Mouse (Mus musculus) forebrain, postnatal 0 days (tissue): ENCODE results near the gene Tnrc6a. TPM values are rescaled to one million over a fixed set of nuclear protein-coding genes. Genes with fewer than 3 reads are reported as not detected.

Experiments used
- ATAC-seq: fragments of 200-750 bp; cut with Nextera tagmentation; 2 replicates; pipeline ENCODE4 v1.8.0; 2017; ENCODE audit warnings: mild to moderate bottlenecking, moderate library complexity
- DNase-seq: peaks from one replicate; pipeline ENCODE4 v3.0.0-alpha.2; 2015
- H3K27ac ChIP-seq: fragments of 300-500 bp; sonication (generic); 2 replicates; pipeline ENCODE4 v1.5.1; 2014; ENCODE audit warnings: low read depth, mild to moderate bottlenecking, antibody characterized with exemption, low read length, moderate library complexity, mixed read lengths
- H3K27me3 ChIP-seq: fragments of 300-500 bp; sonication (generic); 2 replicates; pipeline ENCODE4 v1.6.1; 2014; ENCODE audit warnings: mild to moderate bottlenecking, low read length, mixed read lengths; ENCODE audit not compliant: insufficient read depth
- H3K36me3 ChIP-seq: fragments of 300-500 bp; sonication (generic); 2 replicates; pipeline ENCODE4 v1.6.1; 2014; ENCODE audit warnings: mild to moderate bottlenecking, moderate library complexity; ENCODE audit not compliant: insufficient read depth
- H3K4me1 ChIP-seq: fragments of 300-500 bp; sonication (generic); 2 replicates; pipeline ENCODE4 v1.6.1; 2014; ENCODE audit warnings: antibody characterized with exemption; ENCODE audit not compliant: insufficient read depth
- H3K4me2 ChIP-seq: fragments of 300-500 bp; sonication (generic); 2 replicates; pipeline ENCODE4 v1.6.1; 2014; ENCODE audit warnings: low read depth, mild to moderate bottlenecking, moderate library complexity
- H3K4me3 ChIP-seq: fragments of 300-500 bp; sonication (generic); 2 replicates; pipeline ENCODE4 v1.5.1; 2014; ENCODE audit warnings: low read depth, low read length, mixed read lengths
- H3K9ac ChIP-seq: fragments of 300-500 bp; sonication (generic); 2 replicates; pipeline ENCODE4 v1.6.1; 2014; ENCODE audit warnings: mild to moderate bottlenecking
- H3K9me3 ChIP-seq: fragments of 300-500 bp; sonication (generic); 2 replicates; pipeline ENCODE4 v1.6.1; 2016; ENCODE audit warnings: low read length
- CTCF ChIP-seq: sonication (generic); IDR thresholded peaks from 2 replicates; pipeline ENCODE4 v1.5.1; 2016; ENCODE audit warnings: antibody characterized with exemption, control low read depth, low read depth
- WGBS: fragments of 180-500 bp; shearing (Covaris S2); extraction: QIAGEN DNeasy Blood & Tissue Kit; methylation state at CpG from one replicate; pipeline ENCODE4 v1.1.7; 2014; 5-methylcytosine and 5-hydroxymethylcytosine counted together
- polyA plus RNA-seq: library from polyadenylated mRNA; unstranded; fragments of >200 nt; fragmentation: Nextera tagmentation; extraction: Ambion mirVana; gene quantifications from 2 replicates; pipeline ENCODE4 v1.2.1, GENCODE M21; 2015
- total RNA-seq: library from RNA; depleted of rRNA; stranded (reverse); fragments of >200 nt; gene quantifications from 2 replicates; pipeline ENCODE4 v1.2.3, GENCODE M21; 2014

The Tnrc6a gene
- total and polyA plus RNA-seq, 2 experiments from 2014 or later: 40.7 to 48.0 TPM

DNA sequence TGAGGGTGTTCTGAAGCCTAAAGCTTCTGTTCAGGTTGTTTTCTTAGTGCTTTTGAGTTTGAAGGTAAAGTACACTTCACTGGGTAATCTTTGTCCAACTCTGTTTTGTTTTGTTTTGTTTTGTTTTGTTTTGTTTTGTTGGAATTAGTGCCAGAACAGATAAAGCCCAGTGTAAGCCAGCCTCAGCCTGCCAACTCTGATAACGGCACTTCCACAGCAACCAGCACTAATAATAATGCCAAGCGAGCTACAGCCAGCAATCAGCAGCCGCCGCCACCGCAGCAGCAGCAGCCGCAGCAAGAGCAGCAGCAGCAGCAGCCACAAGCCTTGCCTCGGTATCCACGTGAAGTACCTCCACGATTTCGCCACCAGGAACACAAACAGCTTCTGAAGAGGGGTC is 38.7 kb downstream of the Tnrc6a start:
- Histone ChIP-seq H3K27ac (no peak overlapping the region), H3K36me3 (peaks cover 42% of the 10 kb centered on the region), H3K4me3 (no peak overlapping the region), H3K9ac (no peak overlapping the region), H3K4me1 (no peaks in the 10 kb centered on the region), H3K27me3 (no peaks in the 10 kb centered on the region), H3K9me3 (no peaks in the 10 kb centered on the region), H3K4me2 (no peak overlapping the region)
- no peak for DNase-seq
- WGBS: 77% methylated on average over 10 of the region's 10 CpGs
- TF ChIP-seq CTCF: no peak
- ATAC-seq: no peak

- Histone ChIP-seq H3K27me3 (no peaks in the 10 kb centered on the region), H3K4me1 (no peaks in the 10 kb centered on the region), H3K9me3 (no peaks in the 10 kb centered on the region), H3K4me2 (no peak overlapping the region), H3K9ac (no peak overlapping the region), H3K27ac (no peak overlapping the region), H3K36me3 (peaks cover 78% of the 10 kb centered on the region), H3K4me3 (no peak overlapping the region)
- 78% methylated on average over 2 of the region's 2 CpGs for WGBS
- no peak for DNase-seq
- TF ChIP-seq CTCF: no peak
- ATAC-seq: no peak
These were observed 43.8 kb downstream of the Tnrc6a start for GRCm38 (mm10) chr7:123167436-123167835.

DNA sequence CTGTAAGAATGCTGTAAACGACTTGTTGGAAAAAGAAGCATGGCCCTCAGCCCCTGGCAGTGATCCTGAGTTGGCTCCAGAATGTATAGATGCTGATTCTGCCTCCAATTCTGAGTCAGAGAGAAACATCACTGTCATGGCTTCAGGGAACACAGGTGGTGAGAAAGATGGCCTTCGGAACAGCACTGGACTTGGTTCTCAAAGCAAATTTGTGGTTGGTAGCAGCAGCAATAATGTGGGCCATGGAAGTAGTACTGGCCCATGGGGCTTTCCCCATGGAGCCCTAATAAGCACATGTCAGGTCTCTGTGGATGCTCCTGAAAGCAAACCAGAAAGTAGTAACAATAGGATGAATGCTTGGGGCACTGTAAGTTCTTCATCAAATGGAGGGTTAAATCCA is 45.9 kb downstream of the Tnrc6a start:
- no peak for TF ChIP-seq CTCF
- Histone ChIP-seq H3K4me3 (no peak overlapping the region), H3K9ac (no peak overlapping the region), H3K36me3 (peaks cover 72% of the 10 kb centered on the region), H3K9me3 (no peaks in the 10 kb centered on the region), H3K27me3 (no peaks in the 10 kb centered on the region), H3K4me1 (no peaks in the 10 kb centered on the region), H3K4me2 (no peak overlapping the region), H3K27ac (no peak overlapping the region)
- DNase-seq (no peak), ATAC-seq (no peak)
- 80% methylated on average over 2 of the region's 2 CpGs for WGBS

GRCm38 (mm10) chr7:123172101-123172500 is 48.4 kb downstream of the Tnrc6a start:
- Histone ChIP-seq H3K27ac (no peak overlapping the region), H3K9me3 (no peaks in the 10 kb centered on the region), H3K36me3 (peaks cover 70% of the 10 kb centered on the region), H3K4me3 (no peak overlapping the region), H3K27me3 (no peaks in the 10 kb centered on the region), H3K4me2 (no peak overlapping the region), H3K4me1 (no peaks in the 10 kb centered on the region), H3K9ac (no peak overlapping the region)
- no peak for ATAC-seq
- whole genome bisulfite sequencing: 88% methylated on average over 5 of the region's 5 CpGs
- no peak for TF ChIP-seq CTCF
- no peak for DNase-seq

- Histone ChIP-seq H3K4me1 (no peaks in the 10 kb centered on the region), H3K9me3 (no peaks in the 10 kb centered on the region), H3K27me3 (no peaks in the 10 kb centered on the region), H3K9ac (no peak overlapping the region), H3K4me3 (no peak overlapping the region), H3K36me3 (peaks cover 75% of the 10 kb centered on the region), H3K27ac (no peak overlapping the region), H3K4me2 (no peak overlapping the region)
- no peak for TF ChIP-seq CTCF
- DNase-seq (no peak), ATAC-seq (no peak)
These were observed 53.5 kb downstream of the Tnrc6a start for GRCm38 (mm10) chr7:123177215-123177614.

DNA sequence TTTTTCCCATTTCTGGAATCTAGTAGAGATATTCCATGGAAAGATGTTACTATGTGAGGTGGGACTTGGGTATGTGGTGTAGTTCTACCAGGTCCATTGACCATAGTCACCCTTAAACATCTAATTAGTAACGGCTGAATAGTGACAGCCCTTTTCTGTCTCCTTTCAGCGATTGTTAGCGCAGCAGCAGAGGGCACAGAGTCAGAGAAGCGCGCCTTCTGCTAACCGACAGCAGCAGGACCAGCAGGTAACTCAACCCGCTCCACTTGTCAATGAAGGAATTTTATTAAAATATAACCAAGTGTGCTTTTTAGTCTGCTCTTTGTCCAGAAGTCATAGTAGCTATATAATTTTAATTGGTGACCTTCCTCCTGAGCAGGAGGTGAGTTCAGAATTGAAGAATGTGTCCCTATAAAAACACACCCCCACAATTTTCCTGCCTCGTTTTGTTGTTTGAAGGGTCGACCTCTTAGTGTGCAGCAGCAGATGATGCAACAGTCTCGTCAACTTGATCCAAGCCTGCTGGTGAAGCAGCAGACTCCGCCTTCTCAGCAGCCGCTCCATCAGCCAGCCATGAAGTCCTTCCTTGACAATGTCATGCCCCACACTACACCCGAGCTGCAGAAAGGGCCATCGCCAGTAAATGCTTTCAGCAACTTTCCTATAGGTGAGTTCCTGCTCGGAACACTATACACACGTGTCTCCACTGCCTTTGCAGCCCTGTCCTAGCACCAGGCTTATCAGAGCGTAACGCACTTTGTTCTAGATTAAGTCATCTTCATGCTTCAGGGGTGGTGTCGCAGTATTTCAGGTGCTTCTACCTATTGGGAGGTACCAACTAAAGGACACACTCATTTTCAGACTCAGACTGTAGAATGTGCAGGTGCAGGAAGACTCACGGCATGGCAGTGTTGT is 58.4 kb downstream of the Tnrc6a start:
- H3K27ac ChIP-seq: no peak overlapping the region
- peaks cover 84% of the 10 kb centered on the region for H3K36me3 ChIP-seq
- WGBS: 87% methylated on average over 20 of the region's 20 CpGs
- no peak for DNase-seq
- ATAC-seq: no peak
- no peaks in the 10 kb centered on the region for H3K27me3 ChIP-seq
- H3K4me2 ChIP-seq: no peak overlapping the region
- no peaks in the 10 kb centered on the region for H3K9me3 ChIP-seq
- H3K4me1 ChIP-seq: no peaks in the 10 kb centered on the region
- no peak for TF ChIP-seq CTCF
- H3K4me3 ChIP-seq: no peak overlapping the region
- no peak overlapping the region for H3K9ac ChIP-seq

DNA sequence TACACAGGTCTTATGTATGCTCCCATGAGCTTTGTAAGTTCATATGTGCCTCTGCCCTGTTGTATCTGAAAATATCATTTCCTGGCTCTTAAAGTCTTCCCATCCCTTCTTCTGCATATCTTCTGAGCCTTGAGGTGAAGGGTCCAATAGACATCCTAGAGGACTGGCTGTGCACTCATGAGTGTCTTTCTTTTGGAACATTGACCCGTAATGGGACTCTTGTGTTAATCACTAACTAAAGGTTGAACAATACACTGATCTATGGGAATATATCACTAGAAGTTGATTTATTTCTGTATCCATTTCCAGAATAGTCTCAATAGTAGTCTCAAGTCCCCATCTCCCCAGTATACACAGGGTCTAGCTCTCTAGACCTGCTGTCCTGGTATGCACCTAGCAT is 61.2 kb downstream of the Tnrc6a start:
- Histone ChIP-seq H3K27me3 (no peaks in the 10 kb centered on the region), H3K27ac (no peak overlapping the region), H3K4me1 (no peaks in the 10 kb centered on the region), H3K36me3 (peaks cover 90% of the 10 kb centered on the region), H3K9ac (no peak overlapping the region), H3K4me3 (no peak overlapping the region), H3K4me2 (no peak overlapping the region), H3K9me3 (no peaks in the 10 kb centered on the region)
- no peak for DNase-seq
- WGBS: 95% methylated on average over 1 of the region's 1 CpGs
- ATAC-seq: no peak
- TF ChIP-seq CTCF: no peak
